Mouse (Mus musculus): ENCODE results near the gene 4930519G04Rik. TPM values are rescaled to one million over a fixed set of nuclear protein-coding genes. Genes with fewer than 3 reads are reported as not detected.
"Not testable (repeated sequence)": the region's sequence is repeated elsewhere in the genome, so short reads cannot be mapped to it uniquely, and the experiment has no call there.

4930519G04Rik gene
- polyA plus RNA-seq, 1 experiment from 2014 or later = not detected

GRCm38 (mm10) chr5:114842674-114843073, 10.8 kb upstream of the 4930519G04Rik start:
- Histone ChIP-seq H3K4me1 (replicated peaks) (no peaks in the 10 kb centered on the region), H3K27me3 (0 out of 2 replicates have a peak, but pooled peaks cover 3% of the 10 kb centered on the region), H3K4me2 (no peak overlapping the region), H3K9me3 (replicated peaks) (no peaks in the 10 kb centered on the region), H3K36me3 (no peaks in the 10 kb centered on the region), H3K27ac (no peak overlapping the region), H3K9ac (no peak overlapping the region), H3K4me3 (replicated peaks) (no peak overlapping the region)
- DNase-seq (no peak), ATAC-seq (ENCODE audit: low read depth) (no peak)
- WGBS (ENCODE audit: insufficient replicate concordance) = 70% methylated on average over 5 of the region's 5 CpGs

- not testable (repeated sequence) for H3K27me3 ChIP-seq; H3K9ac ChIP-seq; H3K4me3 ChIP-seq (replicated peaks); DNase-seq; H3K9me3 ChIP-seq (replicated peaks); H3K4me2 ChIP-seq; H3K4me1 ChIP-seq (replicated peaks); H3K36me3 ChIP-seq; ATAC-seq (ENCODE audit: low read depth); H3K27ac ChIP-seq
- WGBS (ENCODE audit: insufficient replicate concordance) = 61% methylated on average over 2 of the region's 2 CpGs
These were observed 9.1 kb upstream of the 4930519G04Rik start for GRCm38 (mm10) chr5:114844371-114844770.

- H3K4me3 ChIP-seq (replicated peaks) = no peak overlapping the region
- ATAC-seq (ENCODE audit: low read depth) = peak; percentile 61
- no peaks in the 10 kb centered on the region for H3K9me3 ChIP-seq (replicated peaks)
- H3K4me1 ChIP-seq (replicated peaks) = no peaks in the 10 kb centered on the region
- 65% methylated on average over 20 of the region's 20 CpGs for WGBS (ENCODE audit: insufficient replicate concordance)
- H3K27ac ChIP-seq = no peak overlapping the region
- no peak overlapping the region for H3K4me2 ChIP-seq
- no peaks in the 10 kb centered on the region for H3K27me3 ChIP-seq
- no peak overlapping the region for H3K9ac ChIP-seq
- DNase-seq = no peak
- H3K36me3 ChIP-seq = no peaks in the 10 kb centered on the region
These were observed 1.8 kb upstream of the 4930519G04Rik start for GRCm38 (mm10) chr5:114851565-114852236.

- Histone ChIP-seq H3K4me2 (0 out of 2 replicates have a peak within 1 kb of the TSS, but pooled peaks have one; percentile 21), H3K27ac (no peak within 1 kb of the TSS), H3K27me3 (peaks cover 33% of the 10 kb centered on the region), H3K4me1 (replicated peaks) (no peaks in the 10 kb centered on the region), H3K4me3 (replicated peaks) (no peak within 1 kb of the TSS), H3K36me3 (no peaks in the 10 kb centered on the region), H3K9me3 (replicated peaks) (no peaks in the 10 kb centered on the region), H3K9ac (no peak within 1 kb of the TSS)
- DNase-seq (no peak), ATAC-seq (ENCODE audit: low read depth) (no peak)
- 66% methylated on average over 12 of the region's 12 CpGs for WGBS (ENCODE audit: insufficient replicate concordance)
These were observed 5.1 kb downstream of the 4930519G04Rik start, which contains the start of gene Gm9936 for GRCm38 (mm10) chr5:114858582-114858981. Gene Gm9936, minus strand, starts transcription at chr5:114858682.

GRCm38 (mm10) chr5:114859253-114859652, 5.8 kb downstream of the 4930519G04Rik start:
- Histone ChIP-seq H3K36me3 (no peaks in the 10 kb centered on the region), H3K9me3 (replicated peaks) (no peaks in the 10 kb centered on the region), H3K4me3 (replicated peaks) (no peak overlapping the region), H3K4me2 (0 out of 2 replicates have a peak overlapping the region, but pooled peaks have one; percentile 21), H3K9ac (no peak overlapping the region), H3K4me1 (replicated peaks) (no peaks in the 10 kb centered on the region), H3K27me3 (peaks cover 33% of the 10 kb centered on the region), H3K27ac (no peak overlapping the region)
- ATAC-seq (ENCODE audit: low read depth) = no peak
- WGBS (ENCODE audit: insufficient replicate concordance) = 5% methylated on average over 18 of the region's 18 CpGs
- peak; percentile 18 for DNase-seq

GRCm38 (mm10) chr5:114861730-114862129, 8.3 kb downstream of the 4930519G04Rik start:
- Histone ChIP-seq H3K27me3 (peaks cover 33% of the 10 kb centered on the region), H3K9me3 (replicated peaks) (no peaks in the 10 kb centered on the region), H3K36me3 (no peaks in the 10 kb centered on the region), H3K4me3 (replicated peaks) (no peak overlapping the region), H3K4me1 (replicated peaks) (no peaks in the 10 kb centered on the region), H3K4me2 (no peak overlapping the region), H3K27ac (no peak overlapping the region), H3K9ac (no peak overlapping the region)
- WGBS (ENCODE audit: insufficient replicate concordance) = 61% methylated on average over 6 of the region's 6 CpGs
- DNase-seq = no peak
- ATAC-seq (ENCODE audit: low read depth) = no peak

GRCm38 (mm10) chr5:114864813-114865212, 11.3 kb downstream of the 4930519G04Rik start:
- Histone ChIP-seq H3K9ac (no peak overlapping the region), H3K4me1 (replicated peaks) (no peaks in the 10 kb centered on the region), H3K27me3 (peaks cover 8% of the 10 kb centered on the region), H3K9me3 (replicated peaks) (peaks cover 7% of the 10 kb centered on the region; the same call in 1 of the 2 replicates), H3K36me3 (no peaks in the 10 kb centered on the region), H3K4me2 (no peak overlapping the region), H3K27ac (no peak overlapping the region), H3K4me3 (replicated peaks) (no peak overlapping the region)
- ATAC-seq (ENCODE audit: low read depth) = no peak
- WGBS (ENCODE audit: insufficient replicate concordance) = 76% methylated on average over 7 of the region's 7 CpGs
- no peak for DNase-seq

- H3K4me1 ChIP-seq (replicated peaks) = no peaks in the 10 kb centered on the region
- 75% methylated on average over 12 of the region's 12 CpGs for WGBS (ENCODE audit: insufficient replicate concordance)
- peaks cover 7% of the 10 kb centered on the region; the same call in 1 of the 2 replicates for H3K27me3 ChIP-seq
- H3K4me2 ChIP-seq = no peak overlapping the region
- no peak overlapping the region for H3K27ac ChIP-seq
- DNase-seq (no peak), ATAC-seq (ENCODE audit: low read depth) (no peak)
- no peak overlapping the region for H3K9ac ChIP-seq
- H3K4me3 ChIP-seq (replicated peaks) = no peak overlapping the region
- H3K36me3 ChIP-seq = no peaks in the 10 kb centered on the region
- H3K9me3 ChIP-seq (replicated peaks) = peaks cover 7% of the 10 kb centered on the region; the same call in 1 of the 2 replicates
These were observed 11.8 kb downstream of the 4930519G04Rik start for GRCm38 (mm10) chr5:114865279-114865678.

GRCm38 (mm10) chr5:114875858-114876257, 22.4 kb downstream of the 4930519G04Rik start:
- no peak overlapping the region for H3K4me3 ChIP-seq (replicated peaks)
- 50% methylated on average over 6 of the region's 6 CpGs for WGBS (ENCODE audit: insufficient replicate concordance)
- H3K27ac ChIP-seq = no peak overlapping the region
- no peaks in the 10 kb centered on the region for H3K36me3 ChIP-seq
- no peak for ATAC-seq (ENCODE audit: low read depth)
- H3K4me1 ChIP-seq (replicated peaks) = no peaks in the 10 kb centered on the region
- DNase-seq = no peak
- H3K27me3 ChIP-seq = peaks cover 4% of the 10 kb centered on the region; the same call in 1 of the 2 replicates
- no peak overlapping the region for H3K4me2 ChIP-seq
- H3K9me3 ChIP-seq (replicated peaks) = no peaks in the 10 kb centered on the region
- H3K9ac ChIP-seq = no peak overlapping the region

GRCm38 (mm10) chr5:114876331-114876730, 22.9 kb downstream of the 4930519G04Rik start:
- H3K27me3 ChIP-seq = peaks cover 4% of the 10 kb centered on the region; the same call in 1 of the 2 replicates
- no peaks in the 10 kb centered on the region for H3K36me3 ChIP-seq
- no peak for DNase-seq
- no peak overlapping the region for H3K9ac ChIP-seq
- H3K4me2 ChIP-seq = no peak overlapping the region
- 56% methylated on average over 6 of the region's 6 CpGs for WGBS (ENCODE audit: insufficient replicate concordance)
- no peaks in the 10 kb centered on the region for H3K4me1 ChIP-seq (replicated peaks)
- no peak overlapping the region for H3K27ac ChIP-seq
- H3K9me3 ChIP-seq (replicated peaks) = no peaks in the 10 kb centered on the region
- H3K4me3 ChIP-seq (replicated peaks) = no peak overlapping the region
- no peak for ATAC-seq (ENCODE audit: low read depth)

GRCm38 (mm10) chr5:114877487-114877886, 24.0 kb downstream of the 4930519G04Rik start:
- H3K36me3 ChIP-seq = no peaks in the 10 kb centered on the region
- H3K4me2 ChIP-seq = no peak overlapping the region
- ATAC-seq (ENCODE audit: low read depth) (no peak), DNase-seq (no peak)
- H3K9ac ChIP-seq = no peak overlapping the region
- H3K4me3 ChIP-seq (replicated peaks) = no peak overlapping the region
- no peaks in the 10 kb centered on the region for H3K4me1 ChIP-seq (replicated peaks)
- no peaks in the 10 kb centered on the region for H3K9me3 ChIP-seq (replicated peaks)
- peaks cover 4% of the 10 kb centered on the region; the same call in 1 of the 2 replicates for H3K27me3 ChIP-seq
- H3K27ac ChIP-seq = no peak overlapping the region
- WGBS (ENCODE audit: insufficient replicate concordance) = 64% methylated on average over 7 of the region's 7 CpGs

GRCm38 (mm10) chr5:114879399-114879798, 25.9 kb downstream of the 4930519G04Rik start:
- 34% methylated on average over 13 of the region's 13 CpGs for WGBS (ENCODE audit: insufficient replicate concordance)
- Histone ChIP-seq H3K9ac (no peak overlapping the region), H3K36me3 (no peaks in the 10 kb centered on the region), H3K4me3 (replicated peaks) (no peak overlapping the region), H3K4me2 (no peak overlapping the region), H3K9me3 (replicated peaks) (no peaks in the 10 kb centered on the region), H3K4me1 (replicated peaks) (no peaks in the 10 kb centered on the region), H3K27me3 (peaks cover 4% of the 10 kb centered on the region; the same call in 1 of the 2 replicates), H3K27ac (no peak overlapping the region)
- ATAC-seq (ENCODE audit: low read depth) (no peak), DNase-seq (no peak)
